Mouse (Mus musculus): ENCODE results near the gene Wdr89. TPM values are rescaled to one million over a fixed set of nuclear protein-coding genes. Genes with fewer than 3 reads are reported as not detected.

Wdr89 gene
- polyA plus RNA-seq, 1 experiment from 2014 or later, result 13.2 TPM

DNA sequence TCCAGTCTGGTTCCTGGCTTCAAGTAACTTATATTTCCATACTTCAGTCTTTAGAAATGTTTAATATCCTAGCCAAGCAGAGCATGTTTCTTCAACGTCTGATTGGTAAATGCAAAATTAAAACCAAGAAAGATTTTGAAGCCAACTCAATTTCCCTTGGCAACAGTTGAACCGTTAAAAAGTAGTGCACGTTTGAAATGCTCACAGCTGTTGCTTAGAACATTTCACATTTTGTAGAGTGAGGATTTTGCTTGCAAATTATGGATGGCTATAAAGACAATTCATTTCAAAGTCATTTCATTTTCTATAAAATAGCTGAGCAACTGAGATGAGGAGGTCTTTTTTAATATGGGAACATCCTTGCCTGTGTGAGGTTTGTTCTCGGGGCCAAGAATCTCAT, 71.6 kb downstream of the Wdr89 start:
- WGBS, result 86% methylated on average over 4 of the region's 4 CpGs
- Histone ChIP-seq H3K9ac (no peak overlapping the region), H3K4me3 (replicated peaks) (no peak overlapping the region), H3K36me3 (peaks cover 4% of the 10 kb centered on the region; the same call in 1 of the 2 replicates), H3K4me2 (no peak overlapping the region), H3K27me3 (no peaks in the 10 kb centered on the region), H3K4me1 (peaks cover 21% of the 10 kb centered on the region), H3K9me3 (replicated peaks) (no peaks in the 10 kb centered on the region), H3K27ac (no peak overlapping the region)
- ATAC-seq (replicated peaks; ENCODE audit: low FRiP score), result no peak

DNA sequence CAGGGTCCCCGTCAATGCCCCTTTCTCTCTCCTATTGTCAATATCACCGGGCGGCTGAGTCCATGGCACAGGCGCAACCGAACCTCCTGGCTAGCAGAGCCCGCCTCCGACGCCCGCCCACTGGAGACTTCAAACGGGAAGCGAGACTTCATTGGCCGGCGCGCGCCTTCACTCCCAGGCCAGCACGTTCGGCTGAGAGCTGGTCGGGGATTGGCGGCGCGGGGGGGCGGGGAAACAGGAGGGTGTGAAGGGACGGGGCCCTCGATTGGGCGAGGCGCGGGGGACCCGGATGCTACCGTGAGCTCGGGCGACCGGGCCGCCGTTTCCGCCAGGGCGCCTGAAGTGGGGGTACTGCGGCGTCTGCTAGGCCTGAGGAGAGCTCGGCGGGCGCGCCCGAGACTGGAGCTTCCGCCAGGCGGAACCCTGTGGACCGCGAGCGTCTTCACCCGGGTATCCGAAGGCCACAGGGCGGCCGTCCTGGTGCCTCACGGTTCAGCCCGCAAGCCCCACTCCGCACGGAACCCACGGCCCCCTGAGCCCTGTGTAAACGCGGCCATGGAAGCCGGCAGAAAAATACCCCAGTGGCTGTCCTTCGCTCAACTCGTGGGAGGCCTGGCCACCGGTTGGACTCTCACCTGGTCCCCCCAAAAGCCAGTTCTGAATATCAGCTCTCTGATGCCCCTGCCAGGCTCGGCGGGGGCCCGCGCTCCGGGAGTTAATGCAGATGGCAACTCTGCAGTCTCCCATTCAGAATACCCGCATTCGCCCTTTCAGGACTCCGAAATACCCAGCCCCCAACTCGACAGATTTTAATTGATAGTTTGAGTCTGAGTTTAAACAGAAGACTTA, 73.0 kb downstream of the Wdr89 start, which contains the start of gene Ppp2r5e:
TSS of gene Ppp2r5e (minus strand) at position 92 of the 849 bp plus-strand sequence.
- Histone ChIP-seq H3K9me3 (replicated peaks) (no peaks in the 10 kb centered on the region), H3K4me2 (peak within 1 kb of the TSS; percentile 72), H3K9ac (peak within 1 kb of the TSS; percentile 98), H3K4me3 (replicated peaks) (peak within 1 kb of the TSS; percentile 100), H3K27ac (peak within 1 kb of the TSS; percentile 96), H3K4me1 (peaks cover 21% of the 10 kb centered on the region), H3K36me3 (peaks cover 14% of the 10 kb centered on the region), H3K27me3 (no peaks in the 10 kb centered on the region)
- under 1% methylated on average over 72 of the region's 72 CpGs for WGBS
- ATAC-seq (replicated peaks; ENCODE audit: low FRiP score), result peak; percentile 100

DNA sequence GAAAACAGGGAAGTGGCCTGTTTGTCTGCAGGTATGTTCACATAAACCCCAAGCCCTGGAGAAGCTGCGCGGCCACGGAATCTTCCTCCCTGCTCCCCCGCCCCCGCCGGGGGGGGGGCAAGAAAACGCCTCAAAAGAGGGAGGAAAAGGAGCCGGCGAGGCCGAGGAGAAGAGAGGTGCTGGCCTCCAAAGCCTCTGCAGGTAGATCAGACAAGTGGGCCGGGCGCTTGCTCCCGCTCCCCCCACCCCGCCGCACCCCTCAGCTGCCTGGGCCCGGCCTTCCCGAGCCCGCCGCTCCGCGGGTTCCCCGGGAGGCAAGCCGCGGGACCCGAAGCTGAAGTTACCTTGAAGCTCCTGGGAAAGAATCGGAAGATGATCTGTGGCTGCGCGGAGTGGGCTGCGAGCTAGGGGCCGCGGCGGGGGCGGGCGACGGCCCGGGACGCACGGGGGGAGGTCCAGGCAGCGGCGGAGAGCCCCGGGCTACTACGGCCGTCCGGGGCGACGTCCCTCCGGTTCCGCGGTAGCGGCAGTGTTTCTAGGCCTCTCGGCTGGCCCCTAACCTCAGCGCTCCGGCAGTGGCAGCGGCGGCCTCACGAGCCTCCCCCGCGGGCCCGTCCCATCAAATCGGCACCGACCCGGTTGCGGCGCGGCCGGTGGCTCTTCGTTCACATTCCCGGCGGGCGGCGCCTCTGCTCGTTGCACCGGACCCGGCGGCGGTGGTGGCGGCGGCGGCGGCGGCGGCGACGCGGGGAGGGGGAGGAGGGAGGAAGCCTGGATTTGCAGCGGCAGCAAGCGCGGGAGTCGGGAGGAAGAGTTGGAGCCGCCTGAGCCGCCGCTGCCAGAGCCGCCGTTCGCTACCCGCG, 73.8 kb downstream of the Wdr89 start:
- Histone ChIP-seq H3K36me3 (peaks cover 21% of the 10 kb centered on the region), H3K9ac (peak overlapping the region; percentile 98), H3K9me3 (replicated peaks) (no peaks in the 10 kb centered on the region), H3K27me3 (no peaks in the 10 kb centered on the region), H3K4me3 (replicated peaks) (peak overlapping the region; percentile 100), H3K27ac (peak overlapping the region; percentile 96), H3K4me1 (peaks cover 21% of the 10 kb centered on the region), H3K4me2 (peak overlapping the region; percentile 72)
- peak; percentile 20 for ATAC-seq (replicated peaks; ENCODE audit: low FRiP score)
- under 1% methylated on average over 90 of the region's 97 CpGs for WGBS

DNA sequence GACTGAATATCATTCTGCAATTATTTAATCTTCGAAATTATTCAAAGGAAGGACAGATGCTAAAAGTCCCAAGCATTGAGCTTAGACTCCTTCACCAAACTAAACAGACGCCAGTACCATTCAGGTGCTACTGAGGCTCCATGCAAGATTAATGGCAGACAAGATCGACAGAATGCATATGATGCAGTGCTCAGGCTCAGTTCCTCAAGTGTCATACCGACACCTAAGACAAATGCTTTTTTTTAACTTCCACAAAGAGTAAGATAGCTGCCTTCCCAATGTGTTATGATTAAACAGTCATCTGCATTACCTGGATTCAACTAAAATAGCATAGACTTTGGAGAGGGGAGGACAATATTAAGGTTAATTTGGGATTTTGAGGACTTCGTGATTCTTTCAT, 74.9 kb downstream of the Wdr89 start:
- Histone ChIP-seq H3K4me3 (replicated peaks) (peak overlapping the region; percentile 100), H3K27me3 (no peaks in the 10 kb centered on the region), H3K36me3 (peaks cover 32% of the 10 kb centered on the region), H3K4me1 (peaks cover 16% of the 10 kb centered on the region), H3K9me3 (replicated peaks) (no peaks in the 10 kb centered on the region), H3K4me2 (peak overlapping the region; percentile 72), H3K27ac (no peak overlapping the region), H3K9ac (no peak overlapping the region)
- WGBS, result 39% methylated on average over 5 of the region's 5 CpGs
- no peak for ATAC-seq (replicated peaks; ENCODE audit: low FRiP score)

DNA sequence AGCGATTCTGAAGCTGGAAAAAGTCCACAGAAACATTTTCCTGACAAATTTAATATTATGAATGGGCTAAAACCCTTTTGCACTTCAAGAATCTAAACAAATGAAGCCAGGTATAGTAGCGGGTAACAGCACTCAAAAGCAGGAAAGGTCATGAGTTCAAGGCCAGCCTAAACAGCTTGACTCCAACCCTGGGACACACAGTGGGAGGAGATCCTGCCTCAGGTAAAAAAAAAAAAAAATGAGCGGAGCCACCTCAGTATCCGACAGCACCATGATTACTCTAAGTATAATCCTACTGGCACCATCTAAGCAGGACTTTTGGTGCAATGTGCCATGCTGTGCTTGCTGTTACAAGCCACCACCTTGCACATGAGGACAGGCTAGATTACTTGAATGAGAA, 75.5 kb downstream of the Wdr89 start:
- Histone ChIP-seq H3K27me3 (no peaks in the 10 kb centered on the region), H3K4me1 (peaks cover 14% of the 10 kb centered on the region), H3K36me3 (peaks cover 38% of the 10 kb centered on the region), H3K4me3 (replicated peaks) (0 out of 2 replicates have a peak overlapping the region, but pooled peaks have one; percentile 100), H3K9me3 (replicated peaks) (no peaks in the 10 kb centered on the region), H3K27ac (no peak overlapping the region), H3K9ac (no peak overlapping the region), H3K4me2 (peak overlapping the region; percentile 72; the same call in 1 of the 2 replicates)
- 74% methylated on average over 4 of the region's 4 CpGs for WGBS
- no peak for ATAC-seq (replicated peaks; ENCODE audit: low FRiP score)

DNA sequence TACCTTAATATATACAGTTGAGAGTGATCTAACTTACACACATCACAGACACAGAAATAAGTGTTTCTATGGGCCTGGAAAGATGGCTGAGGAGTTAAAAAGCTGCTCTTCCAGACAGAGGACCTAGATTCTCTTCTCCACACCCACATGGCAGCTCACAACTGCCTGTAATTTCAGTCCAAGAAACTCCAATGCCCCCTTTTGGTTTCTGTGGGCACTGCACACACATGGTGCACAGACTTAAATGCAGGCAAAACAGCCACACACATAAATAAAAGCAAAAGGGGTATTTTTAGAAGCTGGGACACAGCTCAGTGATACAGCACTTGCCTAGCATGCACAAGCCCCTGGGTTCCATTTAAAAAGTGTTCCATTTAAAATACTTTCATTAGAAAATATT, 81.8 kb downstream of the Wdr89 start:
- H3K9ac ChIP-seq, result no peak overlapping the region
- no peak overlapping the region for H3K27ac ChIP-seq
- no peak overlapping the region for H3K4me2 ChIP-seq
- no peaks in the 10 kb centered on the region for H3K9me3 ChIP-seq (replicated peaks)
- H3K4me1 ChIP-seq, result no peaks in the 10 kb centered on the region
- ATAC-seq (replicated peaks; ENCODE audit: low FRiP score), result no peak
- no peaks in the 10 kb centered on the region for H3K27me3 ChIP-seq
- H3K4me3 ChIP-seq (replicated peaks), result no peak overlapping the region
- peaks cover 65% of the 10 kb centered on the region for H3K36me3 ChIP-seq

DNA sequence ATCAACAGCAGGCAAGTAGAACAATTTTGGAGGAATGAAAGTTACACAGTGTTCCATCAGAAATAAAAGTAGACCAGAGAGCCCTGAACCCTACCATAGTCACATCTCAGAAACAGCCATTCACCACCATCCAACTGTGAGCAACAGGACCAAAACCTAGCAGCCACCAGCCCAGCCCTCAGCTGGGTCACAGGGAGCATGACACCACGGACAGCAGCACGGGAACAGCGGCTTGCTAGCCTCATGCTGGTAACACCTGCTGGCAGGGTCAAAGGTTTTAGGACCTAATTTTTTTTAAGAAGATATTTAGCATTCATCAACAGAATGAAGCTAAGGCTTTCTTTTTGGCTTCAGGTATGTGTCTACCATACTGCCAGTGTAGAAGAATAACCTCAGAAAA, 85.6 kb downstream of the Wdr89 start:
- 70% methylated on average over 3 of the region's 3 CpGs for WGBS
- H3K27ac ChIP-seq, result no peak overlapping the region
- H3K9me3 ChIP-seq (replicated peaks), result no peaks in the 10 kb centered on the region
- H3K36me3 ChIP-seq, result peaks cover 41% of the 10 kb centered on the region
- no peak for ATAC-seq (replicated peaks; ENCODE audit: low FRiP score)
- no peak overlapping the region for H3K4me2 ChIP-seq
- H3K27me3 ChIP-seq, result no peaks in the 10 kb centered on the region
- H3K9ac ChIP-seq, result no peak overlapping the region
- H3K4me3 ChIP-seq (replicated peaks), result no peak overlapping the region
- H3K4me1 ChIP-seq, result 0 out of 2 replicates have a peak, but pooled peaks cover 3% of the 10 kb centered on the region

Other genes with a start within 250 kb of the Wdr89 start
- gene Ppp2r5e, start 73.3 kb downstream of the Wdr89 start, polyA plus RNA-seq (2015; fragmentation: Nextera tagmentation; extraction: Ambion mirVana), result 12.4 and 13.6 TPM in 2 replicates
- gene Sgpp1, start 66.2 kb upstream of the Wdr89 start, polyA plus RNA-seq (2015; fragmentation: Nextera tagmentation; extraction: Ambion mirVana), result 14.1 and 14.3 TPM in 2 replicates
- 60.2 and 60.9 TPM in 2 replicates for gene Syne2, start 148.6 kb upstream of the Wdr89 start, polyA plus RNA-seq (2015; fragmentation: Nextera tagmentation; extraction: Ambion mirVana)

Data from kidney, embryonic 15.5 days (tissue).